Mouse (Mus musculus) brain, adult 2 months (tissue): ENCODE data around the gene Zfp595.
A peak's percentile ranks its signal among the peaks of the same experiment; 100 is the strongest.
"Not testable (repeated sequence)": the region's sequence is repeated elsewhere in the genome, so short reads cannot be mapped to it uniquely, and the experiment has no call there.

ENCODE experiments used
- DNase-seq: peaks from one replicate; pipeline ENCODE4 v3.0.0; 2011; ENCODE audit warnings: low read depth, low spot score

Zfp595 gene

GRCm38 (mm10) chr13:67332019-67332724 is at the start of gene Zfp595:
Gene Zfp595, minus strand, starts transcription at chr13:67332570.
- peak; percentile 97 for DNase-seq

- DNase-seq = not testable (repeated sequence)
Observed at GRCm38 (mm10) chr13:67376255-67376654, 43.9 kb upstream of the Zfp595 start.

GRCm38 (mm10) chr13:67375050-67375911 is 42.9 kb upstream of the Zfp595 start, which contains the start of the genes Gm28041 and Zfp456:
Gene Gm28041, minus strand, starts transcription at chr13:67375733.
Gene Zfp456, minus strand, starts transcription at chr13:67375810.
- peak; percentile 76 for DNase-seq

GRCm38 (mm10) chr13:67360131-67360744 is 27.9 kb upstream of the Zfp595 start, which contains the start of the genes Gm28044 and Zfp953:
Gene Gm28044, minus strand, starts transcription at chr13:67360536.
Gene Zfp953, minus strand, starts transcription at chr13:67360605.
- DNase-seq = peak; percentile 97

- DNase-seq = no peak
Observed at GRCm38 (mm10) chr13:67351854-67352253, 19.5 kb upstream of the Zfp595 start.

GRCm38 (mm10) chr13:67343422-67343821 is 11.1 kb upstream of the Zfp595 start:
- DNase-seq = no peak

GRCm38 (mm10) chr13:67332877-67333276 is 507 bp upstream of the Zfp595 start:
- DNase-seq = peak; percentile 1

GRCm38 (mm10) chr13:67306718-67307117 is 25.7 kb downstream of the Zfp595 start:
- peak; percentile 12 for DNase-seq

GRCm38 (mm10) chr13:67305822-67306672 is 26.3 kb downstream of the Zfp595 start, which contains the start of gene Zfp457:
Gene Zfp457, minus strand, starts transcription at chr13:67306485.
- DNase-seq = peak; percentile 98

- peak; percentile 63 for DNase-seq
Observed at GRCm38 (mm10) chr13:67278314-67278713, 54.1 kb downstream of the Zfp595 start, which contains the start of gene Zfp458. Gene Zfp458, minus strand, starts transcription at chr13:67278466.

- DNase-seq = peak; percentile 23
Observed at GRCm38 (mm10) chr13:67269383-67270065, 62.8 kb downstream of the Zfp595 start.

GRCm38 (mm10) chr13:67268568-67269369 is 63.6 kb downstream of the Zfp595 start:
- DNase-seq = peak; percentile 97
